Mouse (Mus musculus) testis, adult 2 months (tissue): ENCODE measurements around the gene Plcd3. TPM values are rescaled to one million over a fixed set of nuclear protein-coding genes. Genes with fewer than 3 reads are reported as not detected.
A peak's percentile ranks its signal among the peaks of the same experiment; 100 is the strongest.

ENCODE experiments used
- H3K27ac ChIP-seq: fragments of 200-500 bp; 2 replicates; pipeline ENCODE4 v1.5.1; 2012; ENCODE audit warnings: low read depth, low read length; ENCODE audit not compliant: control insufficient read depth, insufficient read depth
- H3K27me3 ChIP-seq: fragments of 200-500 bp; 2 replicates; pipeline ENCODE4 v1.6.1; 2012; ENCODE audit warnings: mild to moderate bottlenecking, low read length, moderate library complexity; ENCODE audit not compliant: control insufficient read depth, insufficient read depth
- H3K36me3 ChIP-seq: fragments of 200-500 bp; 2 replicates; pipeline ENCODE4 v1.6.1; 2012; ENCODE audit warnings: mild to moderate bottlenecking, low read length; ENCODE audit not compliant: control insufficient read depth, insufficient read depth
- H3K4me1 ChIP-seq: fragments of 200-500 bp; 2 replicates; pipeline ENCODE4 v1.6.1; 2012; ENCODE audit warnings: low read length; ENCODE audit not compliant: control insufficient read depth, insufficient read depth
- H3K4me3 ChIP-seq: fragments of 200-500 bp; 2 replicates; pipeline ENCODE4 v1.5.1; 2012; ENCODE audit warnings: low read depth, mild to moderate bottlenecking, low read length, moderate library complexity, mixed read lengths; ENCODE audit not compliant: control insufficient read depth
- CTCF ChIP-seq: fragments of 200-500 bp; IDR thresholded peaks from 2 replicates; pipeline ENCODE4 v1.5.1; 2012; ENCODE audit warnings: low read depth, mild to moderate bottlenecking, inconsistent platforms, low read length, moderate library complexity; ENCODE audit not compliant: control insufficient read depth, insufficient read depth, insufficient replicate concordance
- POLR2A ChIP-seq: fragments of 200-500 bp; IDR thresholded peaks from 2 replicates; pipeline ENCODE4 v1.6.1; 2012; ENCODE audit warnings: low read depth, mild to moderate bottlenecking, inconsistent platforms, low read length, moderate library complexity; ENCODE audit not compliant: control insufficient read depth
- polyA plus RNA-seq: library from polyadenylated mRNA; depleted of rRNA; stranded (reverse); fragments of >200 nt; gene quantifications from 2 replicates; pipeline ENCODE4 v1.2.3, GENCODE M21; 2012

Plcd3 gene
- polyA plus RNA-seq, 1 experiment = 5.5 TPM

DNA sequence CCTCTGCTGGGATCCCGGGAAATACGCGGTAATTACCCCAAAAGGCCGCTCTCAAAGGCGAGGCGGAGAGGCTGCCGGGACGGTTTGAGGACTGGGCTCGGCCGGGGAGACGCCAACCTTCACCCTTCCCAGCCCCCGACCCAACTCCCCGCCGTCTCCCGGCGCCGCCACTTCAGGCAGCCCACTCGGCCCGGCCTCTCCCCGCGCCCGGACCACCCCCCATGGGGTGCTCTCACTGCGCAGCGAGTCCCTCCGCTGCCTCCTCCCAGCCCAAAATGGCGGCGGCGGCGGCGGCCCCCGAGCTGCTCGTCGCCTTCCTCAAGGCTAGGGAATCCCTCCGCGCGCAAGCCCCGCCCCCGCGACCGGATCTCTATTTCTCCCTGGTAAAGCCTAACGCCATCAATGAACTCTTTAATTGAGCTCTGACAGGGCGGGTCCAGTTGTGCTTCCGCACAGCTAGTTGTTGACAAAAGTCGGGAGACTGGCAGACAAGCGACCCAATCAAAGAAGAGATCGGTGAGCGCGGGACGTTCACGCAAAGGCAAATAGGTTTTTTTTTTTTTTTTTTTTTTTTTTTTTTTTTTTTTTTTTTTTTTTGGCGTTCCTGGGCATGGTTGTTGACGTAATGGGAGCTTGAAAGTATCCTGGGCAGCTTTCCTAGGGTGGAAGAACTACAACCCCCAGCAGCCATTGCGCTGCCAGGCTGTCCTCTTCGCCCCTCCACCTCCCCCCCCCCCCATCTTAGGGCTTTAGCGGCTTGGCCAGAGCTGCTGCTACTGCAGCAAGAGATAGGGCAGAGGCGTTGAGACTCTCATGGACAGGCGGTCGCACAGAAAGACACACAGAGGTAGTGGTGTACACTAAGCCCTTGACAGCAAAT is 31.4 kb upstream of the Plcd3 start:
- Histone ChIP-seq H3K27ac (peak overlapping the region; percentile 98), H3K36me3 (no peaks in the 10 kb centered on the region), H3K27me3 (no peaks in the 10 kb centered on the region), H3K4me3 (peak overlapping the region; percentile 92), H3K4me1 (peaks cover 6% of the 10 kb centered on the region)
- TF ChIP-seq POLR2A (peak; percentile 87), CTCF (no peak)

DNA sequence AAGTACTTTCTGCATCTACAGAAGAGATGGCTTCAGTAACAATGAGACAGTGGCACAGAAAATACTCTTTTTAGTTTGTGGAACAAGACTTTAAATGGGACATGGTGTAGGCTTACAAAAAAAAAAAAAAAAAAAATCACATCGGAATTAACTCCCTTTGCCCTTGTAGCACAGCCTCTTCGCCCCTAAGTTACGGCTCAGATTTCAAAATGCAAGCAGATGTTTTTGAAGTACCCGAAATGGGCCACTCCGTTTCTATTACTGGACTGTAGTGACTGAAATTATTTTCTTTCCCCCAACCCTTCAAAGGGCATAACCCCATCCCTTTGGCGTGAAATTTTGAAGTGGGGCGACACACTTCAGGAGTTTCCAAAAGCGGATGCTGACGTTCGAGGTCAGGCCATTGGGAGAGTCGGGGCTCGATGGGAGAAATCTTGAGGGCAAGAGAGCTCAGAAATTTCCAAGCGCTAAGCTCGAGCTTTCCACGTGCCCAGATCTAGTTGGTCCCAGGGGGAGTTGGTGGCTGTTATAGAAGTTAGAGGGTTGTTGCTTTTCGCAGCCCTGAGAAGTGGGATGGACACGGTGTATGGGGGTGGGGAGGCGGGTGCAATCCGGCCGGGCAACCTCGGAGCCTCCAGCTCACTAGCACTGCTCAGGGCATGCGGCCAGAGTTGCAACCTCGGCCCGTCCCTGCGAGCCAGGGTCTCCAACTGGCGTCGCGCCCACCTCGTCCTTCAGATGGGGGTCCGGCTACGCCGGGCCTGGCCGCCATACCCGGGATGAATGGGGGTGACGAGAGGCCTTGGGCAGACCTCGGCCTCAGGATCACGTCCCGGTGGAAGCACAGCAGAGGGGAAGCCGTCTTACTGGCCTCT is 30.5 kb upstream of the Plcd3 start, which contains the start of gene Hexim2:
Gene Hexim2 (plus strand): TSS at position 729 of the 875 bp plus-strand sequence.
- Histone ChIP-seq H3K27ac (peak within 1 kb of the TSS; percentile 98), H3K36me3 (no peaks in the 10 kb centered on the region), H3K4me3 (peak within 1 kb of the TSS; percentile 92), H3K27me3 (no peaks in the 10 kb centered on the region), H3K4me1 (peaks cover 6% of the 10 kb centered on the region)
- TF ChIP-seq CTCF (no peak), POLR2A (no peak)

DNA sequence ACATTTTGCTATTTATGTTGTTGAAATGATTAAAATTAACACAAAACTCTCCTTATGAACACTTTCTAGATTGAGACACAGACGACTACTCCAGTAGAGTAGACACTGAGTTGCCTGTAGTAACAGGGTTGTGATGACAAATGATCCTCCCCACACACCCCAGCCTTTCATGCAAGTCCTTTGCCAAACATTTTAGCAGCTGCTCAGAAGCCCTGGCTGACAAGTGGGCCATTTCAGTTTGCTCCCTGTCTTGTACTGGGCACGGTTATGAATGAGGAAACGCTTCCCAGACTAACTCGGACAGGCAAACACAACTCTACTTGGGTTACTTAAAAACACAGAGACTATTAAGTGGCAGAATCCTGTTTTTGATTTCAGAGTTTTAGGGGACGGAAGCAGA is 18.9 kb upstream of the Plcd3 start:
- no peak overlapping the region for H3K4me3 ChIP-seq
- TF ChIP-seq POLR2A (no peak), CTCF (no peak)

DNA sequence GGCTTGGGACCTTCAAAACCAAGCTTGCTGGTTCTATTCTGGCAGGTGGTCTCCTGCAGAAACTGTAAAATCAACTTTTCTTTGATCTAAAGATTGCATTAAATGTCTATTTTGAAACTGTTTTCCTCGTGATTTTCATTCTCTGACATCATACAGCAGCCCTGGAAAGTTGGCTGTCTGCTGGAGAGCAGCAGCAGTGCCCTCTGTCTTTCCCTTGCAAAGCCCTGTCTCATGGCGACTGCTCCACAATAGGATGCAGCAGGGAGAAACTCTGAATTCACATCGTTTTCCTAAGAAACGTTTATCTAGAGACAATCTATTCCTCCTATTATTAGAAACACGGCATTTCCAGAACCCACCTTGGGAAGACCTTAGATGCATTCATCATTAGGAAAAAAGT is 18.2 kb upstream of the Plcd3 start:
- H3K27ac ChIP-seq = no peak overlapping the region
- TF ChIP-seq POLR2A (no peak), CTCF (no peak)
- no peak overlapping the region for H3K4me3 ChIP-seq
- H3K36me3 ChIP-seq = no peaks in the 10 kb centered on the region
- no peaks in the 10 kb centered on the region for H3K27me3 ChIP-seq
- peaks cover 18% of the 10 kb centered on the region for H3K4me1 ChIP-seq

More for the DNA sequence above, 18.9 kb upstream of the Plcd3 start:
- no peaks in the 10 kb centered on the region for H3K36me3 ChIP-seq
- H3K27ac ChIP-seq = no peak overlapping the region
- H3K27me3 ChIP-seq = no peaks in the 10 kb centered on the region
- H3K4me1 ChIP-seq = peaks cover 14% of the 10 kb centered on the region

DNA sequence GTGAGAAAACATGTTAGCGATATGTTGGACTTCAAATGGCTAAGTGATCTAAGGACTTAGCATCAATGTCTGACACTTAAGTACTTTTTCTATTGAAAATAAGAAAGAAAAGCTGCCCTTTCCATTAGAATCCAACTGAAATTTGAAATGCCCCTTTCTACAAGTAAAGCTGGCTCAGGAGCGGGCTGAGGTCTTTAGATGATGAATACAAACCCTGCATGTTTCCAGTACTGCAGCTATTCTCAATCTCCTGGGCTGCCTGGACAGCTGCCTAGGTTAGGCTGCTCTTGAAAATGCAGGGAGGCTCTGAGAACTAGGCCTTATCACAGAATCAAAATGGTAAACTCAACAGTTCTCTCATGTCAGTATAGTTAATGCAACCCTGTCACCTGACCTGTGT is 17.4 kb upstream of the Plcd3 start:
- no peak overlapping the region for H3K27ac ChIP-seq
- no peaks in the 10 kb centered on the region for H3K27me3 ChIP-seq
- H3K4me3 ChIP-seq = no peak overlapping the region
- TF ChIP-seq POLR2A (no peak), CTCF (no peak)
- H3K4me1 ChIP-seq = peaks cover 20% of the 10 kb centered on the region
- no peaks in the 10 kb centered on the region for H3K36me3 ChIP-seq

DNA sequence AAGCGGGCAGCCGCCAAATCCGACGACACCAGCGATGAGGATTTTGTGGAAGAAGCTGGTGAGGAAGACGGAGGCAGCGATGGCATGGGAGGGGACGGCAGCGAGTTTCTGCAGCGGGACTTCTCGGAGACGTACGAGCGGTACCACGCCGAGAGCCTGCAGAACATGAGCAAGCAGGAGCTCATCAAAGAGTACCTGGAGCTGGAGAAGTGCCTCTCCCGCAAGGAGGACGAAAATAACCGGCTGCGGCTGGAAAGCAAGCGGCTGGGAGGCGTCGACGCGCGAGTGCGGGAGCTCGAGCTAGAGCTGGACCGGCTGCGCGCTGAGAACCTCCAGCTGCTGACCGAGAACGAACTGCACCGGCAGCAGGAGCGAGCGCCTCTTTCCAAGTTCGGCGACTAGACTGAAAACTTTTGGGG is 16.1 kb upstream of the Plcd3 start:
- TF ChIP-seq POLR2A (peak; percentile 40; the same call in 1 of the 2 replicates), CTCF (no peak)
- Histone ChIP-seq H3K36me3 (no peaks in the 10 kb centered on the region), H3K27ac (peak overlapping the region; percentile 94), H3K4me3 (peak overlapping the region; percentile 97), H3K4me1 (peaks cover 25% of the 10 kb centered on the region), H3K27me3 (no peaks in the 10 kb centered on the region)
